Mouse (Mus musculus): ENCODE measurements at regions not wholly inside any gene's neighbourhood (a gene's known extent, or its start where the extent isn't known, plus 50 kb on each side); places are given as distances from the start of the nearest gene placed in this dataset.

- Histone ChIP-seq H3K36me3 (replicated peaks; ENCODE audit: control insufficient read depth, insufficient read depth) (no peaks in the 10 kb centered on the region), H3K4me2 (replicated peaks) (no peak overlapping the region), H3K4me3 (replicated peaks; ENCODE audit: low read length) (no peak overlapping the region), H3K27me3 (ENCODE audit: control insufficient read depth, insufficient read depth, low read length) (no peaks in the 10 kb centered on the region), H3K9me3 (ENCODE audit: control insufficient read depth, low read length) (no peaks in the 10 kb centered on the region), H3K4me1 (replicated peaks; ENCODE audit: control insufficient read depth, insufficient read depth, low read length) (0 out of 2 replicates have a peak, but pooled peaks cover 7% of the 10 kb centered on the region), H3K9ac (no peak overlapping the region), H3K27ac (no peak overlapping the region)
- 36% methylated on average over 5 of the region's 5 CpGs for WGBS
- ATAC-seq (ENCODE audit: low FRiP score) (no peak), DNase-seq (ENCODE audit: low spot score) (no peak)
These were observed 50.3 kb upstream of the Akt3 start for GRCm38 (mm10) chr1:177308213-177308872.

All from hindbrain, embryonic 14.5 days (tissue).